Mouse (Mus musculus): ENCODE results near the gene Nlrx1. TPM values are rescaled to one million over a fixed set of nuclear protein-coding genes. Genes with fewer than 3 reads are reported as not detected.
A peak's percentile ranks its signal among the peaks of the same experiment; 100 is the strongest.

Gene Nlrx1
- total RNA-seq, 1 experiment from 2014 or later, result 17.6 TPM

DNA sequence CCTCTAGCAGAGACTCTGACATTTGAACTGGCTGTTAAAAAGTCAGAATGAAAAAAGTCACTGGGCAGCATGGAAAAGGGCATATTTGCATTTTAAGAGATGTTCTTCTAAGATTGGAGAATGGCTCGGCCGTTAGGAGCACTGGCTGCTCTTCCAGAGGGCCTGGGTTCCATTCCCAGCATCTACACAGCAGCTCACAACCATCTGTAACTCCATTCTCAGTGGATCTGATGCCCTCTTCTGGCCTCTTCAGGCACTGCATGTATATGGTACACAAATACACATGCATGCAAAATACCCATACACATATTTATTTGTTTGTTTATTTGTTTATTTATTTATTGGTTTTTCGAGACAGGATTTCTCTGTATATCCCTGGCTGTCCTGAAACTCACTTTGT lies 678 bp upstream of the Nlrx1 start:
- DNase-seq, result peak; percentile 36

DNA sequence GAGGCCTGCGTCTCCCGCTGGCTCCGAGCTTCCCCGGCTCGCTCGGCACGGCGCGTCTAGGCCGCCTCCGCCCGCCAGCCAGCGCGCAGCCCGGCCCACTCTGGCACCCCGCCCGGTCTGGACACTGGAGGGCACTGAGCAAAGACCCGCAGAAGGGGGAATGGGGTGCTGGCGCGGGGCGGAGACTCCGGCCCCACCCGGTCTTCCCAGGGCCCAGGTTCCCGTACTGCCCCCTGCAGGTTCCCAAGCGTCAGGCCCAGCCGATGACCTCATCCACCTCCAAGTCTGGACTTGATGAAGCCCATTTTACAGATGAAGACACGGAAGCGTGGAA lies 405 bp downstream of the Nlrx1 start:
- peak; percentile 96 for DNase-seq

DNA sequence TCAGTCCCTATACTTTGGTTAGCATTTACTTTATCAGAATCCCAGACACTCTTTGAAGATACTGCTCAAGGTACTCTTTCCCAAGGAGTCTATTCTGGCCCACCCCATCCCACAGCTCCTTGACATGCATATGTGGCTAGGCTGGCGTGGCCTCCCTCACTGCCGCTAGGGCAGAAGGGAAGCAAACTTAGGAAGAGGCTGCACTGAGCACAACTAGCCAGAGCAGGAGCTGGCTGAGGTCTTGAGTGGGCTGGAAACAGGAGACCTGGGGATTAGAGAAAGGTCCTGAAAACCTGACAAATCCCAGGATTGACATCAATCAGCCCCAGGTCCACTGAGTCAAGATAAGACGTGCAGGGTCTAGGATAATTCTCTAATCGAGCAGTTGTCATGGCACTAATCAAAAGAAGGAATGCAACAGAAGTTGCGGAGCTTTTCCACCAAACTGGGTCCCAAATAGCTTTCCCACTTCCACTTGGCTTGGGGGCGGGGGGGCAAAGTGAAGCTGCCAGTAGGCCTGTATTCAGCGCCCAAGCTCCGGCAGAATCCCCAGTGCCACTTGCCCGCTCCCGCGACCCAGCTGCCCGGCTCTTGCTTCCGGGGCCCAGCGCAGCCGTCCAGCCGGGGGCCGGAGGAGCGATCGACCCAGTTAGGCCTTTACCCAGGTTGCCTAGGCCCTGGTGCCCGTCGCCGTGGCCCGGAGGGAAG lies 926 bp downstream of the Nlrx1 start:
- DNase-seq, result peak; percentile 53

DNA sequence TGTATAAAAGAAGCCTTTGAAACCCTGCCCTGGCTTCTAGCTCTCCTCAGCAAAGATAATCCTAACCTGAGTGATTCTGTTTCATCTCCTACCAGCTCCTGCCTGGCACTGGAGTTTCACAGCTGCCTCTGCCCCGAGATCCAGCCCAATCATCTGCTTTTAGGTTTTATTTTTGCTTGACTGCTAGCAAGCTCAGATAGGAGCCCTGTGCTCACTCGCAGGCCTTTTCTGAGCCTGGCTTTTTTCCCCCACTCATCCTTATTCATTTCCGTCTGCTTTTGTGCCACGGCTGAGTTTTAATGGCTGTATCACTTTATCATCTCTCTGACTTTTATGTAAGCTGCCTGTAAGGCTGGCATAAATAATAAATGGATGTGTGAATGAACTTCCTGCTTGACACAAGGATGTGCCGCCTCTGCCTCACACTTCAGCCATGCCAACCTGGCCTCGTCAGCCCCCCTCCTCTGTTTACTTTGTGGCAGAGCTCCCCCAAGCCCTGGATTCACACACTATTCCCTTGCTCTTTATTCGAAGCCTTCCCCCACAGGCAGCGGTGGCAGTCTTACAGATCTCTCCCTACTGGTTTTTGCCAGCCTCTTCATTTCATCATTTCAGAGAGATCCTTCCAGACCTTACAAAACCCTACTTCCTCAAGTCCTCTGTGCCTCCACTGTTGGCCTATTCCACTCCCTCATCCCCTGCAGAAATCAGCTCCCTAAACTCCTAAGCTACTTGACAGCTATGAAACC lies 1.7 kb downstream of the Nlrx1 start:
- no peak for DNase-seq

DNA sequence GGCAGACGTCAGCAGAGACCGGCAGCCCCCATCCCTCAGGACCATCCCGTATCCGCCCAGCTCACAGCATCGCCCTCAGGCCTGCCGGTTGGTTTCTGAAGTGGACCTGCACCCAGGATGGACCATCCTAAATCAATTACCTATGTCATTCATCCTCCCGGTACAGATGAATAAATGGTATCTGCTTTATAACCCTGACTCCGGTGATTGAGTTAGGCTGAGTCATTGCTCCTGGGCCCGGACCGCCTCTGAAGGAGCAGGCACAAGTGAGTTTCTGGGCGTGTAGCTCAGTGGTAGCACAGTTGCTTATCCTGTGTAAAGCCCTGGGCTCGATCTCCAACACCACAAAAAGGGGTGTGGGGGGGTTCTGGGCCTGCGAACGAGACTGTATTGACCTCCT lies 7.0 kb downstream of the Nlrx1 start:
- peak; percentile 41 for DNase-seq

DNA sequence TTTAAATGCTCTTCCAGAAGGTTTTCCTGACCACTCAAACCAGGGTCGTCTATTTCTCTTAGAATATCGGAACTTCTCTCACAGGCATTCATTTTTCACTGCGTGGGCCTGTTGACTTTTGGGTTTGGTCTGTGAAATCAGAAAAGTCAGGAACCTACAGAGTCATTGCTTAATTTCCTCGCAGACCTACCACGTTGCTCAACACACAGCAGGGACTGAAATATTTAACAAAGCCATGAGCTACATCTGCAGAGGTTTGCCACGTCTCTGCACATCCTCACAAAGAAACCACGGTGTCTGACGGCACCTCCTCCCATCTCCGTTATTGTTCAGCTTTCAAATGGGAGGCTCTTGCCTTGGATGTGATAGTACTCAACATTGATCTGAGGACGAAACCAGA lies 9.4 kb downstream of the Nlrx1 start:
- no peak for DNase-seq

DNA sequence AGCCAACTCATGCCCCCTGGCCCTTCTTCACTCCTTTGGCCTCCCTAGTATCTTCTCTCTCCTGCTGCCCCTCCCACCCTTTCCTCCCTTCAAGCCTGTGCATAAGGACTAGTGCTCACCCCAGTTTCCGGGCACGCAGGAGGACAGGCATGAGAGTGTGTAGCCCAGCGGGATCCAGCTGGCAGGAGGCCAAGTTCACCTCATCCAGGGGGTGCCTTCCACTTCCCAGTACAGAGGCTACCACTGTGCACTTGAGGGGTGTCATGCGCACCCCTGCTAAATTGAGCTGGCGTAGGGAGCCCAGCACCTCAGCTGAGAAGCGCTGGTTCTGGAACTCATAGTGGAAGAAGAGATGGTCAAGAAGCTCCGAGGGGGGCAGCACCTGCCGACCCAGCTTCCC lies 12.2 kb downstream of the Nlrx1 start:
- DNase-seq, result no peak

GRCm38 (mm10) chr9:44255136-44255521 lies 13.3 kb downstream of the Nlrx1 start:
- no peak for DNase-seq

DNA sequence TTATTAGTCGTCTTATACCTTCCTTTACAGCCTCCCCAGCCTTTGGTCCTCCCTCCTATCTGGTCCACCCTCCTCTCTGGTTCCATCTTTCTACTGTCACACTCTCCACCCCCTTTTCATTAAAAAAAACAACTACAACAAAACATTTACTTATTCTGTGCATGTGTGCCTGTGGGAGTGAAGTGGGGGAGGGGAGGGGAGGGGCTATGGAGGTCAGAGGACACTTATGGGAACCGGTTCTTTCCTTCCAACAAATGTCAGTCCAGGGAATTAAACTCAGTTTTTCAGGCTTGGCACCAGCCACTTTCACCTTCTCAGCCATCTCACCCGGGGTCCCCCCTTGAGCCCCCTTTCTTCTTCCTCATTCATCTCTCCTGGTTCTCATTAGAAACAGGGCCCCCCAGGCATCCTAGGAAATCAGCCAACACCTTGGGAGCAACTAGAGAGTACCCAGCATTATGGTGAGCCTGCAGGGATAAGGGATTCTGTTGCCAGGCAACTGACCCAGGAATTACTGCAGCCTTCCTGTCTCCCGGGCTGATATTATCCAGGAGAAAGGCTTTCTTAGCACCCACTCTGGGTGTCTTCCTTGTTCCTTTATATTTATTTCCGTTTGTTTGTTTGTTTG lies 13.8 kb downstream of the Nlrx1 start:
- no peak for DNase-seq

- DNase-seq, result no peak
These were observed 15.0 kb downstream of the Nlrx1 start for GRCm38 (mm10) chr9:44253441-44253840.

DNA sequence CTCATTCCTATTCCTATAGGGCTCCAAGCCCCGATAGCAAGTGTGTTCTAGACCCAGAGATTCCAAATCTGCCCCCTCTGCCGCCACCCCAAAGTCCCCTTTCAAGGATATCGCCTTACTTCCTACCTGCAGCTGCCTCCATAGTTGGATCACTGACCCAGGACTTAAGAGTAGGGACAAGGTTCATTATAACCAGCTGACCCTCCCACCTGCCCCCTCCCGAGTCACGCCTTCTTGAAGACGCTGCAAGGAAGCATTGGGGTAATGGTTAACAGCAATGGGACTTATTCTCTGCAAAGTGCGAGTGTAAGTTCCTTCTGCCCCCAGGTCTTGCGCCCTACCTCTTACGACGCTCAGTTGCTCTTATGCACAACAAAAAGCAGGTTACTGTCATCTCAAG lies 17.1 kb downstream of the Nlrx1 start, which contains the start of gene Pdzd3:
Gene Pdzd3 (minus strand): TSS at position 158 of the 400 bp plus-strand sequence.
- DNase-seq, result no peak

DNA sequence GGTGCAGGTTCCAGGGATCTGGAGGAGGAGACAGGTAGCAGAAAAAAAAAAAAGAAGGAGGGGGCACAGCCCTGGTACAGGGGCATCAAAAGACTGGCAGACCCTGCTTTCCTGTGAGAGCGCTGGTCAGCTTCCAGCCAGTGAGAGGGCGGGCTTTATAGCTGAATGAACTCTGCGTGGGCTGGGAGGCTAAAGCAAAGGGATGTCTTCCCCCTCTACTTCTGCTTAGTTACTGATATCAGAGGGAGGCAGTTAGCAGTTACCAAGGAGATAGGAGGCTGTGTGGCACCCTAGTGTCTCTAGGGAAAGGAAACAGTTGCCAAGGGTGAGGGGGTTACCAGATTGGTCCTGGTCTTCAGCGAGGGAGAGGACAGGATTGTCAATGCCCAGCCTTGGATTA lies 18.0 kb downstream of the Nlrx1 start:
- no peak for DNase-seq

GRCm38 (mm10) chr9:44249181-44250146 lies 18.9 kb downstream of the Nlrx1 start:
- DNase-seq, result peak; percentile 87

DNA sequence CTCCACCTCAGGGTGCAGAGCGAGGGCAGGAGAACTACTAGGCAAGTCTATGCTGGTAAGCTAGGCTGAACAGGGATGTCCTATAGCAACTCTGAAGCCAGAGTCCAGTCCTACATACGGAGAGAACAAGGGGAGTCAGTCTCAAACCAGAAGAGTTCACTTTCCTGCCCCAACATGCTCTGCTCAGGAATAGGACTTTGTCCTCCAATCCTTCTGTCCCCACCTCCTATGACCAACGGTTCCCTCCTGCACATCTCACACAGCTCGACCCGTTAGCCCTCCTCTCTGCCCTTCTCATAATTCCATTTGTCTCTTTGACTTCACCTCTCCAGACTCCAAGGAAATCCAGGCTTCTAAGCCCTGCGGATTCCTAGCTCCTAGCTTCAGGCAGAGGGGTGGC lies 20.5 kb downstream of the Nlrx1 start:
- DNase-seq, result no peak

DNA sequence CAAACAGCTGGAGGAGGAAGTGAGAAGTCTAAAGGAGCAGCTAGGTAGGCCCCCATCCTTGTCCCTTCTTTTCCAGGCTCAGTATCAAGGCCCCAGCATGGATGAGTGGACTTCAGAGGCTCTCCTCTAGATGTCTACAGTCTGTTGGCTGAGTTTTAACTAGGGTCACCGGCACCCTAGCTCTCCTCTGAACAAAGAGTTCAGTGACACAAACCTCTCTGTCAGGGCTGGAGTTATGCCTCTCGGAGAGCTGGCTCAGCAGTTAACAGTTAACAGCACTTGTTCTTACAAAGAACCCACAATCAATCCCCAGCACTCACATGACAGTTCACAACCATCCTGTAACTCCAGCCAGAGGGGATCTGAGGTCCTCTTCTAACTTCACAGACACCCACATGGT lies 24.8 kb downstream of the Nlrx1 start:
- no peak for DNase-seq

DNA sequence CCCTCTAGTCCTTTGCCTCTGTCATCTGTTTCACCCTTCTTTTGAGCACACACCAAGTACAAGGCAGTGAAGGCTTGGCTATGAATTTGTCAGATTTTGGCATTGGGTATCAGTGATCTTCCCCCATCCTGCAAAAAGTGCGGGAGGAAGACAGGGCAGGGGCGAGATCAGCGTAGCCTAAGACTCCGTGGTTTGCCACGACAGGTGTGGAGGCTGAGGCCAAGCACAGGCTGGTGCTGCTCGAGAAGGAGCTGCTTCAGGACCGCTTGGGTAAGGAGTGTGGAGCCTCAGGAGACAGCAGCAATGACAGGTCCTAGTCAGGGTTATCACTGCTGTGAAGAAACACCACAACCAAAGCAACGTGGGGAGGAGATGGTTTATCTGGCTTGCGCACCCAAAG lies 27.0 kb downstream of the Nlrx1 start:
- DNase-seq, result no peak

GRCm38 (mm10) chr9:44240911-44241310 lies 27.5 kb downstream of the Nlrx1 start:
- DNase-seq, result peak; percentile 77

- no peak for DNase-seq
These were observed 28.0 kb downstream of the Nlrx1 start, which contains the start of gene Ccdc153 for GRCm38 (mm10) chr9:44240399-44240798. TSS of gene Ccdc153 (plus strand) at chr9:44240676.

GRCm38 (mm10) chr9:44239447-44239846 lies 29.0 kb downstream of the Nlrx1 start:
- peak; percentile 75 for DNase-seq

DNA sequence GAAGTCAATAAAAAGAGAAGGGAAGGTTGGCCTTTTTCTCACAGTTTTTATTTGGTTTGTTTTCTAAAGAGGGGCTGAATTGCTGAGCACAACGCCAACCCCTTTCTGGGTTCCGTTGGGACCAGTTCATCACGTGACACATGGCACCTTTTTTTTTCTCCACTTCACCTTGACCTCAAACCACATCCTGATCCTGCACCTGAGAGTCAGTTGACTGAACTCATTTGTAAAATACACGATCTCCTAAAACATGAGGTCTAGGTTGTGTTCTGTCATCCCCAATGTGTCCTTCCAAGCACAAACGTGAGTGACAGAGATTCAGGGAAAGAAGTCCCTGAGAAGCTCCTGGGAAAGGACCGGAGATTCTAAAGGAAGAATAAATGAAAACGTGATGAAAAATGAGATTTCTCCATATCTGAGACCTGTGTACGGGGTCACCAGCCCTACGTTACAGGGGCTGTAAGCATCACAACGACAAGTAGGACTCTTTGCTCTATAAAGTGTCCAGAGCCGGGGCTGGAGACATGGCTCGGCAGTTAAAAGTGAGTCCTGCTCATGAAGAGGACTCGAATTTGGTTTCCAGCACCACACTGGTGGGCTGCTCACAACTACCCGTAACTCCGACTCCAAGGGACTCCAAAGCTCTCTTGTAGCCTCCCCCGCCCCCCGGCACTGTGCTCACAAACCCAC lies 29.8 kb downstream of the Nlrx1 start:
- DNase-seq, result no peak

- no peak for DNase-seq
These were observed 31.3 kb downstream of the Nlrx1 start for GRCm38 (mm10) chr9:44237128-44237527.

GRCm38 (mm10) chr9:44236601-44237000 lies 31.8 kb downstream of the Nlrx1 start:
- no peak for DNase-seq
